ENCODE assay signal across 15 mouse cellular contexts in the genomic region with DNA sequence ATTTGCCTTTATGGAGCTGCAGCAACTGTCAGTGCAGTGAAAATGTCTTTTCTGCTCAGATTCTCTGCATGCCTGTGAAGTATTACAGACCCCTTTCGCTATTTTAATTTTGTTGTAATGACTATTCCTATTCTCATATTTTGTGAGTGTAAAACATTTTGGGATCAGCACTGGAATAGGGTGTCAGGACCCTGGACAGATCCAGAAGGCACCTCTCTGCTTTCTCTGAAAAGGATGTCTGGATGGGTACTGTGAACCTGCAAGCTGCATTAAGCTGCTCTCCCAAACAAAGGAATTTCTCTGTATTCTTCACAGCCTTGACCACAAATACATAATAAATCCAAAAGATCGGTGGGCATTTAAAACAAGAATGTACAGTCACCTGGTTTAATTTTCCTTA.
DNase-seq lines count a peak whose midpoint lies in the region; ATAC-seq and TF ChIP-seq lines count a peak whose summit lies in the region.
"Had no signal": no experiment of that assay in that cellular context is flagged by ENCODE, and none has a peak within 500 bp of the region (broad histone marks: within the 10 kb centered on the region; RNA-seq: fewer than 3 reads in every experiment).

No protein-coding gene starts in this region.

- TF ChIP-seq POLR2A in myocyte (IDR thresholded peaks at IDR 0.05; ENCODE audit: insufficient read length, low read depth): no peak

- no peak overlapping the region for H3K4me2 ChIP-seq in liver, embryonic 12.5 days
- H3K4me2 ChIP-seq in myocyte (ENCODE audit: low read depth): no peak overlapping the region
- H3K4me2 ChIP-seq: embryonic facial prominence, embryonic 12.5 days; intestine, embryonic 15.5 days; liver, embryonic 15.5 days; midbrain, embryonic 12.5 days had no signal

- H3K4me1 ChIP-seq in liver, embryonic 12.5 days: no peaks in the 10 kb centered on the region
- H3K4me1 ChIP-seq: embryonic facial prominence, embryonic 12.5 days; intestine, embryonic 15.5 days; liver, embryonic 15.5 days; midbrain, embryonic 12.5 days had no signal

- H3K27me3 ChIP-seq in liver, embryonic 12.5 days (replicated peaks): no peaks in the 10 kb centered on the region
- H3K27me3 ChIP-seq in myocyte (ENCODE audit: control insufficient read depth, insufficient read depth, insufficient read length): no peaks in the 10 kb centered on the region
- H3K27me3 ChIP-seq: embryonic facial prominence, embryonic 12.5 days; intestine, embryonic 15.5 days; liver, embryonic 15.5 days; midbrain, embryonic 12.5 days had no signal

- peak; percentile 63 for DNase-seq in adrenal gland, postnatal 14 days
- DNase-seq in adrenal gland, adult 8-10 months: no peak
- peak; percentile 6 for DNase-seq in liver
- peak; percentile 0 for DNase-seq in c-Kit-positive CD71-negative TER-119-negative erythroid progenitor cells, embryonic 14.5 days (ENCODE audit: low read depth)
- no peak for DNase-seq in layer of hippocampus, adult 18-20 months (ENCODE audit: low spot score in 2 of 2)
- no peak for DNase-seq in MN1 (ENCODE audit: low spot score)
- DNase-seq: forebrain, postnatal 0 days; thymus, postnatal 25 days had no signal

- no peak for ATAC-seq in liver, embryonic 12.5 days
- ATAC-seq: forebrain, postnatal 0 days; intestine, embryonic 15.5 days had no signal

- no peak overlapping the region for H3K4me3 ChIP-seq in liver, embryonic 12.5 days
- H3K4me3 ChIP-seq in myocyte: no peak overlapping the region
- H3K4me3 ChIP-seq: embryonic facial prominence, embryonic 12.5 days; intestine, embryonic 15.5 days; left cerebral cortex, adult 2 months; liver, embryonic 15.5 days; midbrain, embryonic 12.5 days had no signal

- WGBS in liver, embryonic 12.5 days (ENCODE audit: insufficient replicate concordance): 39% methylated on average over 2 of the region's 2 CpGs

- H3ac ChIP-seq in myocyte (ENCODE audit: control insufficient read depth, insufficient read length): no peak overlapping the region

- H3K9ac ChIP-seq in liver, embryonic 12.5 days: no peak overlapping the region
- H3K9ac ChIP-seq: embryonic facial prominence, embryonic 12.5 days; forebrain, postnatal 0 days; intestine, embryonic 15.5 days; liver, embryonic 15.5 days; midbrain, embryonic 12.5 days had no signal

- no peak overlapping the region for H3K27ac ChIP-seq in liver, embryonic 12.5 days
- H3K27ac ChIP-seq: embryonic facial prominence, embryonic 12.5 days; intestine, embryonic 15.5 days; left cerebral cortex, adult 2 months; liver, embryonic 15.5 days; midbrain, embryonic 12.5 days had no signal

- no peaks in the 10 kb centered on the region for H3K36me3 ChIP-seq in liver, embryonic 12.5 days
- no peaks in the 10 kb centered on the region for H3K36me3 ChIP-seq in myocyte (ENCODE audit: control insufficient read depth, insufficient read depth)
- H3K36me3 ChIP-seq: embryonic facial prominence, embryonic 12.5 days; intestine, embryonic 15.5 days; liver, embryonic 15.5 days; midbrain, embryonic 12.5 days had no signal

- H3K79me2 ChIP-seq in myocyte (ENCODE audit: control insufficient read depth, insufficient read depth): no peaks in the 10 kb centered on the region

- no peaks in the 10 kb centered on the region; the same call in 1 of the 2 replicates for H3K9me3 ChIP-seq in liver, embryonic 12.5 days (replicated peaks)
- H3K9me3 ChIP-seq: embryonic facial prominence, embryonic 12.5 days; intestine, embryonic 15.5 days; liver, embryonic 15.5 days; midbrain, embryonic 12.5 days had no signal

TF ChIP-seq in myocyte, 11 proteins besides CTCF, POLR2A, EP300 and RAD21:
- TF ChIP-seq REST (IDR thresholded peaks at IDR 0.05; ENCODE audit: insufficient read depth, insufficient read length): peak; percentile 26
- no peak for TF ChIP-seq MYOG (IDR thresholded peaks at IDR 0.05; ENCODE audit: control insufficient read depth in 1 of 3, insufficient read depth in 1 of 3, insufficient read length in 2 of 3, low read depth in 2 of 3)

Comparison
In these comparisons a context has a peak if more than half of its experiments do, and no peak if none do; other contexts are left out.
1. DNase-seq: peak in adrenal gland, postnatal 14 days (single experiment), liver (single experiment) and c-Kit-positive CD71-negative TER-119-negative erythroid progenitor cells, embryonic 14.5 days (single experiment); none in adrenal gland, adult 8-10 months (single experiment), layer of hippocampus, adult 18-20 months (0 of 2) and MN1 (single experiment).